Mouse (Mus musculus): ENCODE measurements at regions not wholly inside any gene's neighbourhood (a gene's known extent, or its start where the extent isn't known, plus 50 kb on each side); places are given as distances from the start of the nearest gene placed in this dataset.
A peak's percentile ranks its signal among the peaks of the same experiment; 100 is the strongest.

- TF ChIP-seq MYOG (IDR thresholded peaks at IDR 0.05; ENCODE audit: control insufficient read depth, extremely low read depth, insufficient read length) = no peak
- TF ChIP-seq MAX (IDR thresholded peaks at IDR 0.05) = no peak
- no peak for TF ChIP-seq CTCF (IDR thresholded peaks at IDR 0.05; ENCODE audit: control insufficient read depth, insufficient read depth, insufficient read length)
- peak; percentile 52 for TF ChIP-seq MYOD1 (IDR thresholded peaks at IDR 0.05; ENCODE audit: control insufficient read depth, insufficient read length, low read depth)
- no peak for TF ChIP-seq USF1 (IDR thresholded peaks at IDR 0.05; ENCODE audit: low read depth)
These were observed 119.6 kb downstream of the Fgf9 start for GRCm38 (mm10) chr14:58189948-58190347.

Data from C2C12 (cell line).